Mouse (Mus musculus) lung, postnatal 25 days (tissue): ENCODE measurements around the gene Dpp6.

Experiments used
- DNase-seq: peaks from one replicate; pipeline ENCODE4 v3.0.0; 2022; ENCODE audit warnings: low spot score

Dpp6 gene

DNA sequence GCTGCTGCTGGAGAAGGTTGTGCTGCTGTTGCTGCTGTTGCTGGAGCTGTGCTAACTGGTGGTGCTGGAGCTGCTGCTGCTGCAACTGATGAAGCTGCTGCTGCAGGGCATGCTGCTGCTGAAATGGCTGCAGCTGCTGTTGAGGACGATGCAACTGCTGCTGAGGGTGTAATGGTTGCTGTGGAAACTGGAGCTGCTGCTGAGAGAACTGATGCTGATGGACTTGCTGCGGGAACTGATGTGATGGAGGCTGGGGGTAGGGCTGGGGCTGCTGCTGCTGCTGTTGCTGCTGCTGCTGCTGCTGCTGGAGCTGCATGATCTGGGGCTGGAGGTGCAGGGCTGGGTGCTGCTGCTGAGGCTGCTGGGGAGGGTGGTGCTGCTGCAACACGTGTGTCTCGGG is 948.8 kb downstream of the Dpp6 start:
- no peak for DNase-seq

DNA sequence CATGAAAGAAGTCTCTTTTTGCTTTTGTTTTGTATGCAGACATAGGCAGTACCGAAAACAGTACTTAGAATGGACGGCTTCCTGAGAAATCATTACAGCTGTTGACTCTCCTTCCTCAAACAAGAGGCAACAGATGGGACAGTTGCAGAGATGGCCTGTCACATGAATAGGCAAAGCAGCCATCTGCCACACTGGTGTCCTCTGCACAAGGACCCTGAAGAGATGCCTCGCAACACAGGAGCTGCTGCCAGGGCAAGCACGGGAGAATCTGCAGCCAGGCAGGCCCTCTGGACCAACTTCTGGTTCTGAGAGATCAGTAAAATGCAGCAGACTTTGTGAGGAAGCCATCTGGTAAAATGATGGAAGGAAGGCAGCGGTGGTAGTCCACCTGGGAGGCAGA is 950.9 kb downstream of the Dpp6 start:
- DNase-seq: no peak
